Mouse (Mus musculus) ES-Bruce4 (cell line): ENCODE results near the gene Gabrb2. TPM values are rescaled to one million over a fixed set of nuclear protein-coding genes. Genes with fewer than 3 reads are reported as not detected.

ENCODE experiments used
- H3K27ac ChIP-seq: 2 replicates; pipeline ENCODE4 v1.5.1; 2012; ENCODE audit warnings: low read length, inconsistent platforms; ENCODE audit not compliant: insufficient read depth
- H3K27me3 ChIP-seq: 2 replicates; pipeline ENCODE4 v1.6.1; 2012; ENCODE audit warnings: mild to moderate bottlenecking, low read length, inconsistent platforms; ENCODE audit not compliant: control insufficient read depth, poor library complexity, insufficient read depth, severe bottlenecking
- H3K36me3 ChIP-seq: 2 replicates; pipeline ENCODE4 v1.6.1; 2012; ENCODE audit warnings: inconsistent platforms, mild to moderate bottlenecking, low read length, moderate library complexity; ENCODE audit not compliant: control insufficient read depth, poor library complexity, insufficient read depth, severe bottlenecking
- H3K4me1 ChIP-seq: one replicate; pipeline ENCODE4 v1.8.1; 2011; ENCODE audit warnings: low read length; ENCODE audit not compliant: control insufficient read depth, insufficient read depth
- H3K4me3 ChIP-seq: 2 replicates; pipeline ENCODE4 v1.5.1; 2011; ENCODE audit warnings: low read depth, mild to moderate bottlenecking, low read length
- H3K9ac ChIP-seq: 2 replicates; pipeline ENCODE4 v1.6.1; 2012; ENCODE audit warnings: low read depth, mild to moderate bottlenecking, inconsistent platforms; ENCODE audit not compliant: poor library complexity, severe bottlenecking
- H3K9me3 ChIP-seq: replicated peaks from 2 replicates; pipeline ENCODE4 v1.6.1; 2012; ENCODE audit warnings: mild to moderate bottlenecking, low read length, inconsistent platforms; ENCODE audit not compliant: control insufficient read depth, poor library complexity, insufficient read depth, severe bottlenecking
- CTCF ChIP-seq: IDR thresholded peaks from one replicate; pipeline ENCODE4 v1.8.1; 2011; ENCODE audit warnings: low read depth, low read length
- EP300 ChIP-seq: IDR thresholded peaks from 2 replicates; pipeline ENCODE4 v1.6.1; 2011; ENCODE audit warnings: low read depth, low read length; ENCODE audit not compliant: insufficient read depth
- POLR2A ChIP-seq: IDR thresholded peaks from one replicate; pipeline ENCODE4 v1.8.1; 2011; ENCODE audit warnings: low read length; ENCODE audit not compliant: insufficient read depth
- polyA plus RNA-seq: library from polyadenylated mRNA; stranded (reverse); fragments of >200 nt; gene quantifications from 2 replicates; pipeline ENCODE4 v1.2.4, GENCODE M21; 2011; ENCODE audit warnings: low read depth; ENCODE audit not compliant: missing spikeins, insufficient read depth, insufficient read length

Gene Gabrb2
- polyA plus RNA-seq, 1 experiment: not detected

DNA sequence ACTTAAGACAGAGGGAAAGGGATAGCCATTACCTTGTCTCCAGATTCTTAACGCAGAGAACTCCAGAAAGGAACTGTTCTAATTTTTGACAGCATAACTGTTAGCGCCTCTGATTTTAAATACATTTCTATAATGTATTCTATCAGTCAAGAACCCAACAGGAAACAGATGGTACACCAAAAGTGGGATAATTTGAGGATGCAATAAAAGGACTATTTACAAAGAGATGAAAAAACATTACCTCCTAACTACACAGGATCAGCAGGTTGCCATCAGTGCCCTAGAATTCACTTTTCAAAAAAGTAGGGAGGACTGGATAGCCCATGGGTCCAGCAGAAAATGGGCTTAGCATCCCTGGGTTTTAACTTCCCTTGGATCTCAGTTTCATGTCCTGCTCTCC lies 102.4 kb downstream of the Gabrb2 start:
- Histone ChIP-seq H3K4me1 (no peaks in the 10 kb centered on the region), H3K4me3 (no peak overlapping the region), H3K9me3 (no peaks in the 10 kb centered on the region), H3K27ac (no peak overlapping the region), H3K9ac (no peak overlapping the region), H3K36me3 (no peaks in the 10 kb centered on the region), H3K27me3 (no peaks in the 10 kb centered on the region)
- TF ChIP-seq EP300 (no peak), CTCF (no peak), POLR2A (no peak)

DNA sequence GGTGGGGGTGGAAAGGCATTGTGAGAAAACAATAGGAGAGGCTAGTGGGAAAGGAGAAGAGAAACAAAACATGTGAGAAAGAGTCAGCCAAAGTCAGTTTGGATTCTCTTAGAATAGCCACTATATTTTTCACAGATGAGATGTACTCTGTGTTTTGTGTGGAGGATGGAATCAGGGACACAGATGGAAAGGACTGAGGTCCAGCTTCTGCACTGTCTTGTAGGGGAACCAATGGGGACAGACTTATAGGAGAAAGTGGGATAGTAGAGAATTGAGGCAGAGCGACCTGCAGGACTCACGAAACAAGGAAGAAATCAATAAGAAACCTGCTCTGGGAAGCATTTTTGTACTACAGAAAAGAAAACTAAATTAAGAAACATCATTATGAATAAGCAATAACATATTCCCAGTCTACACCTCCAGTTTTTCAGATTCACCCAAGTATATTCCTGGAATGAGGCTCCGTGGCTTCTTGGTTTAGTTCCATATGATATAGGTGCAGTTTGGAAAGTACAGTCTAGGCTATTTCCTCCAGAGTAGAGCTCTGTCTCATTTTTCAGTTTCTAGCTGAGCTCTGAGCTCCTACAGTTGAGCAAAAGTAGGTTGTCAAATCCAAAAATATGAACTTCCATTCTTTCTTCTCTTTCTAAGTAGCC lies 108.8 kb downstream of the Gabrb2 start:
- Histone ChIP-seq H3K4me3 (no peak overlapping the region), H3K36me3 (no peaks in the 10 kb centered on the region), H3K27ac (no peak overlapping the region), H3K9me3 (no peaks in the 10 kb centered on the region), H3K27me3 (no peaks in the 10 kb centered on the region), H3K9ac (no peak overlapping the region), H3K4me1 (no peaks in the 10 kb centered on the region)
- TF ChIP-seq EP300 (no peak), CTCF (no peak), POLR2A (no peak)

DNA sequence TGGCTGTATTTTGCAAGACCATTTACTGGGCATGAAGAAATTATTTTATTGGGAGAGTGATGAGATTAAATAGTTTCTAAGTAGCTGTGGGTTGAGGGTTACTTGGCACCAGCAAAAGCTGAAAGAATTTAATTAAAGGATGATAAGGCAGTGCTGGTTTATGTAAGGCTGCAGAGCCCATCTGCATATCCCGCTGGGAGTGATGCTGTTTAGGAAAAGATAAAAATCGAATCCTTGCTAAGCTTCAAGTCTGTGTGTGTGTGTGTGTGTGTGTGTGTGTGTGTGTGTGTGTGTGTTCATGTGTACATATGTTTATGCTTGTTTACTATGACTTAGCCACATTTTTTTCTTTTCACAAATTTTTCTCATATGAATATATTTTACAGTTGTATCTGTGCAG lies 113.0 kb downstream of the Gabrb2 start:
- no peaks in the 10 kb centered on the region for H3K9me3 ChIP-seq
- H3K4me1 ChIP-seq: no peaks in the 10 kb centered on the region
- no peak overlapping the region for H3K9ac ChIP-seq
- no peak overlapping the region for H3K4me3 ChIP-seq
- no peak overlapping the region for H3K27ac ChIP-seq
- H3K27me3 ChIP-seq: no peaks in the 10 kb centered on the region
- no peak for TF ChIP-seq EP300
- no peak for TF ChIP-seq CTCF
- no peaks in the 10 kb centered on the region for H3K36me3 ChIP-seq

DNA sequence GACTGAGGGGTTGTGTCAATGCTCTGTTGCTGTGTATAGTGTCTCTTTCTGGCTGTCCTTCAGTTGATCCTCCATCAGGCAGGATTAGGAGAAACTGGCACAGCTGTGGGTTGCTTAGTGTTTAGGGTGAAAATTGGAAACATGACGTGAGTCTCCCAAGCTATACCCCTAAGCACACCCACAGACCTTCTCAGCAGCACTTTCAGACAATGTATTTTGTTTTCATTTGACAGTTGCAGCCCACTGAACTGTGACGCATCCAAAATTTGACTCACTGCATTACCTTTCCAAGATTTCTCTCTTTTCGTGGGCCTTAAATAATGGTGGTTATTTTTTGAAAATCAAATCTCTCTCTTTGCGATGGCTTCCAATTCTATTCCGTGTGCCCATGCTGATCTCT lies 115.7 kb downstream of the Gabrb2 start:
- Histone ChIP-seq H3K9ac (no peak overlapping the region), H3K4me3 (no peak overlapping the region), H3K4me1 (no peaks in the 10 kb centered on the region), H3K27me3 (no peaks in the 10 kb centered on the region), H3K27ac (no peak overlapping the region), H3K9me3 (no peaks in the 10 kb centered on the region), H3K36me3 (no peaks in the 10 kb centered on the region)
- TF ChIP-seq EP300: no peak
- no peak for TF ChIP-seq CTCF
- TF ChIP-seq POLR2A: no peak

DNA sequence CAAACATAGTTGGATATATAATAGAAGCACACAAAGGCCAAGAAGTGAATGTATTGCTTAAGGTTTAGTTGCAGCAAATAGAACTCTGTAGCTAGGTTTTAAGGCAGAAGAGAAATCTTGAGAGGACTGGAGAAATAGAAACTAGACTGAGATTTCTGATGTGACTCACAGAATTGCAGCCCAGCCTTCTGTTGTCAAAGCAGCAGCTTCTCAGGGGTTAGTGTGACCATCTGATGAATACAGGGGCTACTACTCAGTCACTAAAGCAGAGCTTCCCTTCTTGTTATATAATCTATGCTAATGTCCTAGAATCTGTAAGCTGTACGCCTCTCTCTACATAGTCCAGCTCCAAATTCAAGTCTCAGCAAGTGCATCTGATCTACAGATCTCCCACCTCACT lies 116.3 kb downstream of the Gabrb2 start:
- TF ChIP-seq CTCF (no peak), EP300 (no peak), POLR2A (no peak)
- H3K27ac ChIP-seq: no peak overlapping the region
- no peaks in the 10 kb centered on the region for H3K27me3 ChIP-seq
- no peaks in the 10 kb centered on the region for H3K4me1 ChIP-seq
- H3K36me3 ChIP-seq: no peaks in the 10 kb centered on the region
- no peak overlapping the region for H3K4me3 ChIP-seq
- H3K9me3 ChIP-seq: no peaks in the 10 kb centered on the region
- H3K9ac ChIP-seq: no peak overlapping the region

DNA sequence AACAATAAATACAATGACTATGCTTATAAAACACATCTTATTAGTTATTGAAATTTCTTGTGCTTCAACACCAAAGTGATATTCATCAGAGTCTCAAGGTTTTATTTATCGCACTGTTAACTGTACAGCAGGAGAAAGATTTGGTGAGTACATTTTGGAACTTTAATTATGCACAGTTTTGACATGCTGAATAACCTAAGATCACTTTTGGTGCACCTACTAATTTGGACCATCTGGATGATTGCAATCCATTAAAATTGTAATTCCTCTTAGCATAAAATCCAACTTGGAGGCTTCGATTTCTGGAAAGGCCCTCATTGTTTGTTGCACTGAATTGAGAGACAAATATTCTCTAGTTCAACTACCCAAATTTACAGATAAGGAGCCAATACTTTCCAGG lies 123.3 kb downstream of the Gabrb2 start:
- H3K36me3 ChIP-seq: no peaks in the 10 kb centered on the region
- no peaks in the 10 kb centered on the region for H3K27me3 ChIP-seq
- H3K27ac ChIP-seq: no peak overlapping the region
- H3K4me3 ChIP-seq: no peak overlapping the region
- no peaks in the 10 kb centered on the region for H3K9me3 ChIP-seq
- no peak overlapping the region for H3K9ac ChIP-seq
- TF ChIP-seq CTCF (no peak), EP300 (no peak), POLR2A (no peak)
- H3K4me1 ChIP-seq: no peaks in the 10 kb centered on the region
